Mouse (Mus musculus) lung, postnatal 0 days (tissue): ENCODE results near the gene Celsr1. TPM values are rescaled to one million over a fixed set of nuclear protein-coding genes. Genes with fewer than 3 reads are reported as not detected.

Experiments
- ATAC-seq: fragments of 200-750 bp; cut with Nextera tagmentation; 2 replicates; pipeline ENCODE4 v1.8.0; 2017; ENCODE audit warnings: moderate library complexity
- DNase-seq: peaks from one replicate; pipeline ENCODE4 v3.0.0-alpha.2; 2016; ENCODE audit warnings: low spot score
- H3K27ac ChIP-seq: fragments of 300-500 bp; sonication (generic); 2 replicates; pipeline ENCODE4 v1.5.1; 2014; ENCODE audit warnings: antibody characterized with exemption, mild to moderate bottlenecking, low read length, mixed read lengths
- H3K27me3 ChIP-seq: fragments of 300-500 bp; sonication (generic); replicated peaks from 2 replicates; pipeline ENCODE4 v1.6.1; 2014; ENCODE audit warnings: low read length, mixed read lengths; ENCODE audit not compliant: insufficient read depth
- H3K36me3 ChIP-seq: fragments of 300-500 bp; sonication (generic); 2 replicates; pipeline ENCODE4 v1.6.1; 2014; ENCODE audit warnings: low read length, mixed read lengths; ENCODE audit not compliant: insufficient read depth
- H3K4me1 ChIP-seq: fragments of 300-500 bp; sonication (generic); 2 replicates; pipeline ENCODE4 v1.6.1; 2014; ENCODE audit warnings: antibody characterized with exemption, low read depth, low read length, mixed read lengths; ENCODE audit not compliant: insufficient read depth
- H3K4me2 ChIP-seq: fragments of 300-500 bp; sonication (generic); replicated peaks from 2 replicates; pipeline ENCODE4 v1.6.1; 2014; ENCODE audit warnings: low read depth, mild to moderate bottlenecking, low read length, moderate library complexity, mixed read lengths
- H3K4me3 ChIP-seq: fragments of 300-500 bp; sonication (generic); 2 replicates; pipeline ENCODE4 v1.5.1; 2014; ENCODE audit warnings: low read depth, low read length
- H3K9ac ChIP-seq: fragments of 300-500 bp; sonication (generic); replicated peaks from 2 replicates; pipeline ENCODE4 v1.6.1; 2014; ENCODE audit warnings: low read depth, mild to moderate bottlenecking
- H3K9me3 ChIP-seq: fragments of 300-500 bp; sonication (generic); 2 replicates; pipeline ENCODE4 v1.6.1; 2016; ENCODE audit warnings: low read length, mixed read lengths
- CTCF ChIP-seq: IDR thresholded peaks from 2 replicates; pipeline ENCODE4 v1.5.1; 2016; ENCODE audit warnings: antibody characterized with exemption, mild to moderate bottlenecking
- EP300 ChIP-seq: IDR thresholded peaks from 2 replicates; pipeline ENCODE4 v1.6.1; 2016; ENCODE audit warnings: antibody characterized with exemption, mild to moderate bottlenecking, control low read depth
- WGBS: fragments of 180-500 bp; shearing (Covaris S2); extraction: QIAGEN DNeasy Blood & Tissue Kit; methylation state at CpG from one replicate; pipeline ENCODE4 v1.1.7; 2014; 5-methylcytosine and 5-hydroxymethylcytosine counted together
- polyA plus RNA-seq: library from polyadenylated mRNA; unstranded; fragments of >200 nt; fragmentation: Nextera tagmentation; extraction: Ambion mirVana; gene quantifications from 2 replicates; pipeline ENCODE4 v1.2.1, GENCODE M21; 2015

Gene Celsr1
- polyA plus RNA-seq, 1 experiment from 2014 or later, result 2.1 TPM

- Histone ChIP-seq H3K27ac (no peak overlapping the region), H3K4me2 (no peak overlapping the region), H3K27me3 (no peaks in the 10 kb centered on the region), H3K9ac (no peak overlapping the region), H3K4me1 (0 out of 2 replicates have a peak, but pooled peaks cover 1% of the 10 kb centered on the region), H3K36me3 (no peaks in the 10 kb centered on the region), H3K4me3 (no peak overlapping the region), H3K9me3 (no peaks in the 10 kb centered on the region)
- no peak for ATAC-seq
- no peak for DNase-seq
- TF ChIP-seq EP300 (no peak), CTCF (no peak)
- 62% methylated on average over 2 of the region's 2 CpGs for WGBS
Observed at GRCm38 (mm10) chr15:86013130-86013529, 20.4 kb downstream of the Celsr1 start.

GRCm38 (mm10) chr15:86007690-86008121 is 25.9 kb downstream of the Celsr1 start:
- Histone ChIP-seq H3K4me3 (no peak overlapping the region), H3K4me1 (0 out of 2 replicates have a peak, but pooled peaks cover 6% of the 10 kb centered on the region), H3K27me3 (no peaks in the 10 kb centered on the region), H3K27ac (peak overlapping the region; percentile 32; the same call in 1 of the 2 replicates), H3K36me3 (no peaks in the 10 kb centered on the region), H3K9me3 (no peaks in the 10 kb centered on the region), H3K9ac (no peak overlapping the region), H3K4me2 (peak overlapping the region; percentile 38)
- TF ChIP-seq CTCF, result no peak
- TF ChIP-seq EP300, result no peak
- WGBS, result 10% methylated on average over 6 of the region's 6 CpGs
- ATAC-seq (peak; percentile 84), DNase-seq (peak; percentile 76)

- ATAC-seq (no peak), DNase-seq (no peak)
- 0 out of 2 replicates have a peak, but pooled peaks cover 6% of the 10 kb centered on the region for H3K4me1 ChIP-seq
- no peak overlapping the region for H3K4me2 ChIP-seq
- WGBS, result 39% methylated on average over 11 of the region's 11 CpGs
- H3K27ac ChIP-seq, result no peak overlapping the region
- no peak overlapping the region for H3K4me3 ChIP-seq
- H3K9ac ChIP-seq, result no peak overlapping the region
- TF ChIP-seq EP300, result no peak
- H3K27me3 ChIP-seq, result no peaks in the 10 kb centered on the region
- H3K9me3 ChIP-seq, result no peaks in the 10 kb centered on the region
- H3K36me3 ChIP-seq, result no peaks in the 10 kb centered on the region
Observed at GRCm38 (mm10) chr15:86005691-86006525, 27.7 kb downstream of the Celsr1 start.

GRCm38 (mm10) chr15:86004048-86004447 is 29.5 kb downstream of the Celsr1 start:
- ATAC-seq, result peak; percentile 40
- H3K27ac ChIP-seq, result 0 out of 2 replicates have a peak overlapping the region, but pooled peaks have one; percentile 11
- H3K36me3 ChIP-seq, result no peaks in the 10 kb centered on the region
- H3K4me2 ChIP-seq, result no peak overlapping the region
- peak; percentile 43 for DNase-seq
- no peaks in the 10 kb centered on the region for H3K9me3 ChIP-seq
- no peak overlapping the region for H3K4me3 ChIP-seq
- H3K27me3 ChIP-seq, result no peaks in the 10 kb centered on the region
- H3K9ac ChIP-seq, result no peak overlapping the region
- H3K4me1 ChIP-seq, result 0 out of 2 replicates have a peak, but pooled peaks cover 6% of the 10 kb centered on the region
- TF ChIP-seq EP300, result no peak
- no peak for TF ChIP-seq CTCF
- 74% methylated on average over 3 of the region's 3 CpGs for WGBS

GRCm38 (mm10) chr15:86000706-86001292 is 32.8 kb downstream of the Celsr1 start:
- Histone ChIP-seq H3K9ac (no peak overlapping the region), H3K36me3 (no peaks in the 10 kb centered on the region), H3K27me3 (no peaks in the 10 kb centered on the region), H3K4me2 (no peak overlapping the region), H3K9me3 (no peaks in the 10 kb centered on the region), H3K27ac (no peak overlapping the region), H3K4me1 (no peaks in the 10 kb centered on the region), H3K4me3 (no peak overlapping the region)
- TF ChIP-seq CTCF (no peak), EP300 (no peak)
- ATAC-seq (peak; percentile 43), DNase-seq (peak; percentile 41)
- 59% methylated on average over 5 of the region's 5 CpGs for WGBS

GRCm38 (mm10) chr15:85998525-85999230 is 34.9 kb downstream of the Celsr1 start:
- no peaks in the 10 kb centered on the region for H3K4me1 ChIP-seq
- H3K4me2 ChIP-seq, result no peak overlapping the region
- 66% methylated on average over 4 of the region's 4 CpGs for WGBS
- DNase-seq (no peak), ATAC-seq (no peak)
- no peaks in the 10 kb centered on the region for H3K36me3 ChIP-seq
- no peaks in the 10 kb centered on the region for H3K9me3 ChIP-seq
- TF ChIP-seq CTCF, result no peak
- no peak for TF ChIP-seq EP300
- no peak overlapping the region for H3K4me3 ChIP-seq
- H3K9ac ChIP-seq, result no peak overlapping the region
- no peak overlapping the region for H3K27ac ChIP-seq
- H3K27me3 ChIP-seq, result no peaks in the 10 kb centered on the region
